Mouse (Mus musculus): Measurements from ENCODE around the gene Gm20388.
A peak's percentile ranks its signal among the peaks of the same experiment; 100 is the strongest.
"Not testable (repeated sequence)": the region's sequence is repeated elsewhere in the genome, so short reads cannot be mapped to it uniquely, and the experiment has no call there.

Gm20388 gene

DNA sequence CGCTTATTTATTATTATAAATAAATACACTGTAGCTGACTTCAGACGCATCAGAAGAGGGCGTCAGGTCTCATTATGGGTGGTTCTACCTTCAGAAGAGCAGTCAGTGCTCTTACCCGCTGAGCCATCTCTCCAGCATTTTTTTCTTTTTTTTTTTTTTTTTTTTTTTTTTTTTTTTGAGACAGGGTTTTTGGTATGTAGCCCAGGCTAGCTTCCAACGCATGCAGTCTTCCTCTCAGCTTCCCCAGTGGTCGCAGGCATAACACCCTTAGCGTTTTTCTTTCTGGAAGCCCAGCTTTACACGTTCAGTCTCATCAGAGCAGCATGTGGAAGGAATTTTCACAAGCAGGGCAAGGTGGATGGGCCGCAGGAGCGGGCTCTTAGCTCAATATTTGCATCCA is 3607.5 kb downstream of the Gm20388 start:
- no peak for DNase-seq (ENCODE audit: low read depth, low spot score)

- DNase-seq (ENCODE audit: low read depth, low spot score) = peak; percentile 27
Observed at GRCm38 (mm10) chr8:123518667-123519066, 3608.0 kb downstream of the Gm20388 start, which contains the start of gene Gas8. Gas8 (plus strand) TSS chr8:123518834.

- DNase-seq (ENCODE audit: low read depth, low spot score) = not testable (repeated sequence)
Observed at GRCm38 (mm10) chr8:123520048-123520447, 3609.4 kb downstream of the Gm20388 start.

GRCm38 (mm10) chr8:123527720-123528489 is 3617.3 kb downstream of the Gm20388 start:
- DNase-seq (ENCODE audit: low read depth, low spot score) = no peak

DNA sequence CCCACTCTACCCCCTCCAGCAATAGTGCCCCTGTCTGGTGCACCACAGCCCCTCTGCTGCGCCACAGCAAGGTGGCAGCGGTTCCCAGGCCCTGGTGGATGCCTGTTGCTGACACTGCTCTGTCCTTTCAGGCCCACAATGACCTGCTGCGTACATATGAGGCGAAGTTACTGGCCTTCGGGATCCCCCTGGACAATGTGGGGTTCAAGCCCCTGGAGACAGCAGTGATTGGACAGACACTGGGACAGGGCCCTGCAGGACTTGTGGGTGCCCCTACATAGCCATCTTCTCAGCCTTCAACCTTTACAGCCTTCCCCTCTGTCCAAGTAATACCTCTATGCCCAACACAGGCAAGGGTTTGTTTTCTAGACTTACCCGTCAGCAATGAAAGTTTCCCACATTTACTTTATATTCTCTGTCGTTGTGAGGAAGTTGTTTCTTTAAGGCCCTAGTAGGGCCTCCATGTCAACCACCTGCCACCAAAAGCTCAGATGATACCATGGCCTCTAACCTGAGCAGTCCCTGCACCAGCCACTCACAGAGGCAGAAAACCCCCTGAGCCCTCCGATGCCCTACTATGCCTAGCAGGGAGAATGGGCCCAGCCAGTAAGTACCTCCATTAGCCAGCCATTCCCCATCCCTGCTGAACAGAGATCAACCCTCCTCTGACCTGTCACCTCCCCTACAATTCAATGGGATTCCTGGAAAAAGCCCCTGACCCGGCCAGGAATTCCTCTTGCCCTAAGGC is 3625.8 kb downstream of the Gm20388 start:
- DNase-seq (ENCODE audit: low read depth, low spot score) = no peak

DNA sequence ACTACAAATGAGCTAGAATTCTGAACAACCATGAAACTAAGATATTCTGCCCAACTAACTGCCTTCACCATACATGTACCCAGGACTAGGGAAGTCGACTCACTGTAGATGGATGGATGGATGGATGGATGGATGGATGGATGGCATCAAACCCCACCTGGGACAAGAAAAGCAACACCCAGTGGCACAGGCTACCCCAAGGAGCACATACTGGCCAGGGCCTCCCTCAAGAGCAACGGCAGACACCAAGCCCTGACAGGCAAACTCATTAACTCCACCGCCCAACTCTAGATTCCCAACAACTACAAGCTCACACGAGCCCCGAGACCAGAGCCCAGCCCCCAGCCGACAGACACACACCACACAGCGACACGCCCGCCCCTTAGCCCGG is 3626.3 kb downstream of the Gm20388 start:
- DNase-seq (ENCODE audit: low read depth, low spot score) = no peak

GRCm38 (mm10) chr8:123537641-123538040 is 3627.0 kb downstream of the Gm20388 start:
- not testable (repeated sequence) for DNase-seq (ENCODE audit: low read depth, low spot score)

DNA sequence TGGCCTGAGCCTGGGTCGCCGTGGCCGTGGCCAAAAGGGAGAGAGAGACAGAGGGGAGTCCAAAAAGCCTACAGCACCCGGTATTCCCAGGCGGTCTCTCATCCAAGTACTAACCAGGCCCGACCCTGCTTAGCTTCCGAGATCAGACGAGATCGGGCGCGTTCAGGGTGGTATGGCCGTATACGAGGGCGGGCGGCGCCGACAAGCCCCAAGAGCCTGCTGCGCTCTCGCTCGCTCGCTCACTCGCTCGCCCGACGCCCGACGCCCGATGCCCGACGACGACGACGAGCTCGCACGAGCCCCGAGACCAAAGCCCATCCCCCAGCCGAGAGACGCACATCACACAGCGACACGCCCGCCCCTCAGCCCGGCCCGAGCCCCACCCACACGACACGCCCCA is 3653.6 kb downstream of the Gm20388 start:
- not testable (repeated sequence) for DNase-seq (ENCODE audit: low read depth, low spot score)

DNA sequence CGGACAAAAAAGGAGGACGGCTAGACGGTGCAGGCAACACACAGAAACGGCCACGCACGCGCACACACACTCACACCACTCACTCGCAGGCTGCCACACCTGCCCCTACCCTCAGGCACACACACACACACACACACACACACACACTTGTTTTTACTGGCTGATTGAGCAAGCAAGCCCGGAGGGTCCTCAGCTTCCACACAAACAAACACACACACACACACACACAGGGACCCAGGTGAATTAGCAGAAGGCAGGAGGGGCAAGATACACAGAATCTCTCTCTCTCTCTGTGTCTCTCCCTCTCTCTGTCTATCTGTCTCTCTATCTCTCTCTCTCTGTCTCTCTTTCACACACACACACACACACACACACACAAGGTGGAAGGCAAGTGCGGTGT is 3664.7 kb downstream of the Gm20388 start:
- not testable (repeated sequence) for DNase-seq (ENCODE audit: low read depth, low spot score)

DNA sequence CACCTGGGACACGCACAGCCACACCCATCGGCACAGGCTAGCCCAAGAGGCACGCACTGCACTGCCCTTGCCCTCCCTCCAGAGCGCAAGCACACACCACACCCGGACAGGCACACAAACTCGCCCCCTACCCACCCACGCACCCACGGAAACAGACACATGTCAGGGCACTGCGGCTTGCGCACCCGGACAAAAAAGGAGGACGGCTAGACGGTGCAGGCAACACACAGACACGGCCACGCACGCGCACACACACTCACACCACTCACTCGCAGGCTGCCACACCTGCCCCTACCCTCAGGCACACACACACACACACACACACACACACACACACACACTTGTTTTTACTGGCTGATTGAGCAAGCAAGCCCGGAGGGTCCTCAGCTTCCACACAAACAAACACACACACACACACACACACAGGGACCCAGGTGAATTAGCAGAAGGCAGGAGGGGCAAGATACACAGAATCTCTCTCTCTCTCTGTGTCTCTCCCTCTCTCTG is 3690.1 kb downstream of the Gm20388 start:
- not testable (repeated sequence) for DNase-seq (ENCODE audit: low read depth, low spot score)

DNA sequence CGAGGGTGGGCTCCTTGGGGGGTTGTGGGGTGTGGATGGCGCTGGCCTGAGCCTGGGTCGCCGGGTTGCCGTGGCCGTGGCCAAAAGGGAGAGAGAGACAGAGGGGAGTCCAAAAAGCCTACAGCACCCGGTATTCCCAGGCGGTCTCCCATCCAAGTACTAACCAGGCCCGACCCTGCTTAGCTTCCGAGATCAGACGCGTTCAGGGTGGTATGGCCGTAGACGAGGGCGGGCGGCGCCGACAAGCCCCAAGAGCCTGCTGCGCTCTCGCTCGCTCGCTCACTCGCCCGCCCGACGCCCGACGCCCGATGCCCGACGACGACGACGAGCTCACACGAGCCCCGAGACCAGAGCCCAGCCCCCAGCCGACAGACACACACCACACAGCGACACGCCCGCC is 3690.8 kb downstream of the Gm20388 start:
- not testable (repeated sequence) for DNase-seq (ENCODE audit: low read depth, low spot score)

- not testable (repeated sequence) for DNase-seq (ENCODE audit: low read depth, low spot score)
Observed at GRCm38 (mm10) chr8:123612652-123613051, 3702.0 kb downstream of the Gm20388 start.

DNA sequence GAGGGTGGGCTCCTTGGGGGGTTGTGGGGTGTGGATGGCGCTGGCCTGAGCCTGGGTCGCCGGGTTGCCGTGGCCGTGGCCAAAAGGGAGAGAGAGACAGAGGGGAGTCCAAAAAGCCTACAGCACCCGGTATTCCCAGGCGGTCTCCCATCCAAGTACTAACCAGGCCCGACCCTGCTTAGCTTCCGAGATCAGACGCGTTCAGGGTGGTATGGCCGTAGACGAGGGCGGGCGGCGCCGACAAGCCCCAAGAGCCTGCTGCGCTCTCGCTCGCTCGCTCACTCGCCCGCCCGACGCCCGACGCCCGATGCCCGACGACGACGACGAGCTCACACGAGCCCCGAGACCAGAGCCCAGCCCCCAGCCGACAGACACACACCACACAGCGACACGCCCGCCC is 3712.9 kb downstream of the Gm20388 start:
- not testable (repeated sequence) for DNase-seq (ENCODE audit: low read depth, low spot score)

DNA sequence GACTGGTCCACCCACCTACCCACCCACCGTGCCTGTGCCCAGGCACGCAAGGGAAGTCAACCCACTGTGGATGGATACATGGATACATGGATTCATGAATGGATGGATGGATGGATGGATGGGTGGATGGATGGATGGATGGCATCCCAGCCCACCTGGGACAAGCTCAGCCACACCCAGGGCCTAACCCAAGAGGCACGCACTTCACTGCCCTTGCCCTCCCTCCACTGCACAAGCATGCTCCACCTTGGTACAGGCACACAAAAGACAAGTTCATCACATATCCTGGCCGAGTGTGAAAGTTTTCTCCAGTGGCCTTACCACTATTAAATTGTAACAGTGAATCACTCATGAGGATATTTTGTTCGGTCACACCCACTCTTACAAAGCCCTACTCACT is 3713.6 kb downstream of the Gm20388 start:
- no peak for DNase-seq (ENCODE audit: low read depth, low spot score)

GRCm38 (mm10) chr8:123624702-123625101 is 3714.1 kb downstream of the Gm20388 start:
- no peak for DNase-seq (ENCODE audit: low read depth, low spot score)

- no peak for DNase-seq (ENCODE audit: low read depth, low spot score)
Observed at GRCm38 (mm10) chr8:123625717-123626116, 3715.1 kb downstream of the Gm20388 start.

DNA sequence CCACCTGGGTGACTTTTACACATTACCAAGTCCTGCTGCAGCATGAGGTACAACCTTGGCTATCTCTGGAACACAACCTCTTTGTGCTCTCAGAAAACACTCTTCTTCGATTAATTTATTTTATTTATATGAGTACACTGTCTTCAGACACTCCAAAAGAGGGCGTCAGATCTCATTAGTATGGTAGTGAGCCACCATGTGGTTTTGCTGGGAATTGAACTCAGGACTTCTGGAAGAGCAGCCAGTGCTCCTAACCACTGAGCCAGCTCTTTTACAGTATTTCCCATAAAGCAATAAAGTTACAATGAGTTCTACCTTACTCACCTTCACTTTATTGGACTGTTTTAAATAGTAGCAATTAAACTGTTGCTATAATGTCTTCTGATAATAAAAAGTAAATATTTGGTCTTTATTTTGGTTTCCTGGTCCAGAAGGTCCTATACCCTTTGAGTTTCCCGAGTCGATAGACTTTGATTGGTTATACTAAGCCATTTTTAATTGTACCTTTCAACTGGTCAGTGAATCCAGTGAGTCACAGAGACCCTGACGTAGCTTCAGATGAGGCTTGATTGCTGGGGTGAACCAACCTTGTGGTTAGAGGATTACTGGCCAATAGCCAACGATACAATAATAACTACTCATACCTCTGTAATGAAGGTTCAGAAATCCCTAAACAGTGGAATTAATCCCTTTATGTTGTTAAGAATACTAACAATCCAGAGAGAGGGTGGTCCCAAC is 3716.9 kb downstream of the Gm20388 start:
- DNase-seq (ENCODE audit: low read depth, low spot score) = no peak

- no peak for DNase-seq (ENCODE audit: low read depth, low spot score)
Observed at GRCm38 (mm10) chr8:123628253-123628967, 3717.8 kb downstream of the Gm20388 start.

DNA sequence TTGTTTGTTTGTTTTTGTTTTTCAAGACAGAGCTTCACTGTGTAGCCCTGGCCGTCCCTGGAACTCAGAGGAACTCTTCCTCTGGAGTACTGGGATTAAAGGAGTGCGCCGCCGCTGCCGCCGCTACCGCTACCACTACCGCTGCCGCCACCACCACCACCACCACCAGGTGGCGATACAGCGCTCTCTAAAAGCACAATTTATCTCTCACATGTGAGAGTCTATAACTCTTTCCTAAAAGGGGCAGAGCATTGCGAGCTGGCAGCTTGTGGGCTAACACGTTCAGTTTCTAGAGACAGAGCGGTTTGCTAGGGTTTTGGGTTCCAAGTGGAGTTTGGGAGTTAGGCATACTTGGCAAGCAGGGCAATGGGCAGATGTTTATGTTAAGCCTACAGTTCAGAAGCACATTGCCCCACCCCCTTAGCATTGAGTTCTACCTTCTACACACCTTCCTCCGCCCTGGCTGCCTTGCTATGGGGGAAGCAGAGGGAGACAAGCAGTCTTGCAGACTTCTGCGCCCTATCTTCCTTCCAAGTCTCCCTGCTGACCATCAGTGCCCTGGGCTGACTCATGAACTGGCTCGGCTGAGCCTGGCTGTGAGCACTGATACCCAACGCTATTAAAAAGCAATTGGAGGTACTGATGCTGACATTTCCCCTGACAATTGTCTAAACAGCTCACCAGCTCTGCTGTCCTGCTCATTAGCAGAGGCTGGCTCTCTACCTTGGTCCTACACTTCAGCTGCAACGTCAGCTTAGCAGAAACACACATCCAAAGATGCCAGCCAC is 3718.5 kb downstream of the Gm20388 start:
- no peak for DNase-seq (ENCODE audit: low read depth, low spot score)

DNA sequence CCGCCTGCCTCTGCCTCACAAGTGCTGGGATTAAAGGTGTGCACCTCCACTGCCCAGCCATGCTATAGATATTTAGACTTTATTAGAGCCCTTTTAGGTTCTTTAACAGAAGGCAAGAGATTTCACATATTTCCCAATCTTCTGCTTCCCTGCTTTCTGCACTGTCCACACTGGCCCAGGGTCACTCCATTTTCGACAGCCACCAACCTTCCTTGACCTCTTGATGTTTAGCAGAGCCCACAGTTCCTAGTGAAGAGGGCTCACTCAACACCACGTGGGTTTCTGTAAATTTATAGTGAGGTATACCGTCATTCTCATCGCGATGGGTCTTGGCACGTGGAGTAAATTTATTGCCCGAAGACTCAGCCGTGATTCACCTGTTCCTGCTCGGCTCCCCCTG is 3719.4 kb downstream of the Gm20388 start:
- DNase-seq (ENCODE audit: low read depth, low spot score) = no peak

Data from c-Kit-negative CD71-positive TER-119-positive erythroid progenitor cells, embryonic 14.5 days (primary cell).